Mouse (Mus musculus) thymus, adult 18-20 months (tissue): ENCODE results near the gene Olfr1440.

ENCODE experiments used
- DNase-seq, 2 experiments: peaks; one replicate each; pipeline ENCODE4 v3.0.0; 2022; ENCODE audit warnings: mixed read lengths in 2 of 2

Olfr1440 gene

GRCm38 (mm10) chr19:12386979-12387378, at the start of gene Olfr1440:
Gene Olfr1440 (plus strand): TSS chr19:12387279.
- DNase-seq = no peak

- DNase-seq = no peak
Measured at GRCm38 (mm10) chr19:12373004-12373403, 14.1 kb upstream of the Olfr1440 start.

DNA sequence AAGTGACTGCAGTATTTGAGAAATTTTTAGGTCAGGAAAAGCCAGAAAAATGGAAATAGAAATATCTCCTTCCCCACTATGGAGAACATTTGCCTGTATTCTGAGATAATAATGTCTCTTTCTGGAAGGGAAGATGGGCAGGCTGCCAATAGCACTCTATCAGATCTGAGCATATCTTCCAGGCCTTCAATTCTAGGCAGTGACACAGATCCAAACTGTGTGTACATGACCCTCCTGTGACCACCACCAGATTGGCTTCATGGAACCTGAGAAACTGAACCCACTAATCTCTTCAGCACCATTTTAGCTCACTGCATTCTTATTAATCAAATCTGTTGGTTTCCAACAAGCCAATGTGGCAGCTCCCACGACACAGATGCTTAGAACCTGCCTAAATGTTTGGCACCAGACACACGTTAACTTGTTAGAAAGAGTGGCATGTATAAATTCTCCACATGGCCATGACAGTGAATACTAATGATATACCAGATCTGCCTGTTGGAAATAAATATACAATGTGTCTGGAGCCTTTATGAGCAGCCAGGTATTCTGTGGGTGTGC, 12.5 kb upstream of the Olfr1440 start:
- DNase-seq = no peak

- no peak for DNase-seq
Measured at GRCm38 (mm10) chr19:12413737-12414136, 26.7 kb downstream of the Olfr1440 start.

DNA sequence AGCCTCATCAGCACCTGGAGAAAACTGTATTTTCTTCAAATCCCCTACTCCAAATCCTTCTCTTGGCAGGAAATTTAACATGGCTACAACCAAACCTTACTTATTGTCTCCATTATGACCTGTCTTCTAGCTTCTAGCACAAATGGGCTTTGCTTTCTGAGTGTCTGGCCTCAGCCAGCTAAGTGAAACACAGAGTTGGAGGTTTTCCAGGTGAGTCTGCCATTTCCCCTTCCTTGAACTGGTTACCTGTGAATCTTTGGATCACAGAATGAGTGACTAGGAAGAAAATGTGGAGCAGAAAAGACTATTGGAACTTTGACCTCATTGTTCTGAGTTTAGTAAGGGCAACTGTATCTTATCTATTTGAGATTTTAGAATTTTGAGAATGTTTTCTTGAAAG, 30.3 kb downstream of the Olfr1440 start, which contains the start of gene Olfr1441:
Gene Olfr1441, plus strand, starts transcription at position 73 of the 400 bp plus-strand sequence.
- no peak for DNase-seq

- DNase-seq = no peak
Measured at GRCm38 (mm10) chr19:12418312-12418711, 31.2 kb downstream of the Olfr1440 start.

GRCm38 (mm10) chr19:12420555-12420954, 33.5 kb downstream of the Olfr1440 start:
- no peak for DNase-seq

DNA sequence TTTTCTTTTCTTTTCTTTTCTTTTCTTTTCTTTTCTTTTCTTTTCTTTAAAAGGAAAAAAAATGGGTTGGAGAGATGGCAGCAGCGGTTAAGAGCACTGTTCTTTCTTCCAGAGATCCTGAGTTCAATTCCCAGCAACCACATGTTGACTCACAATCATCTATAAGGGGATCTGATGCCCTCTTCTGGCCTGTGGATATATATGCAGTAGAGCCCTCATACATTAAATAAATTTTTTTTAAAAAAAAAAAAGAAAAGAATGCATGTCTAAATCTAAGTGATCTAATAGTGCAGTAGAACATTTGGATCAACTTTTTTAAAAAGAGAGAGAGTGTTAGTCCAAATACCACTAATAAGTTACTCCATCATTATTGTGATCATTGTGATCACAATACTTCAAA, 34.6 kb downstream of the Olfr1440 start:
- DNase-seq = no peak

- DNase-seq = no peak
Measured at GRCm38 (mm10) chr19:12427101-12427500, 40.0 kb downstream of the Olfr1440 start.

GRCm38 (mm10) chr19:12427605-12428004, 40.5 kb downstream of the Olfr1440 start, which contains the start of gene Pfpl:
Gene Pfpl (plus strand): TSS chr19:12427905.
- no peak for DNase-seq

DNA sequence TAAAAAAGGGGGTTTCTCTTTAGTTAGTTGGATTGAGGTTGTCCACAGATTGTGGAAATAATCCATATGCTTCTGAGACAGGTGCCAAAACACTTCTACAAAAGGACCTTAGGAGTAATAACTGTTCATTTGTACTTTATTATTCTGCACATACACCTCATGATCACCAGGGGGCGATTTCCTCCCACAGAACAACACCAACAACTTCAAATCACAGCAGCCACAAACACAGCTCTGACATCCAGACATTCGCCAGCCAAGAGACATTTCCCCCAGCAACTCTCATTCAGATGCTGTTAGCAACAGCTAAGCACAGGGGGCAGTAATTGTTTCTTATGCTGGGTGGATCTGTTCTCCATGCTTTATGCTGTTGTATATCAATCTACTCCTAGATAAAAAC, 46.0 kb downstream of the Olfr1440 start:
- DNase-seq = no peak

- DNase-seq = no peak
Measured at GRCm38 (mm10) chr19:12435011-12435416, 47.9 kb downstream of the Olfr1440 start.

DNA sequence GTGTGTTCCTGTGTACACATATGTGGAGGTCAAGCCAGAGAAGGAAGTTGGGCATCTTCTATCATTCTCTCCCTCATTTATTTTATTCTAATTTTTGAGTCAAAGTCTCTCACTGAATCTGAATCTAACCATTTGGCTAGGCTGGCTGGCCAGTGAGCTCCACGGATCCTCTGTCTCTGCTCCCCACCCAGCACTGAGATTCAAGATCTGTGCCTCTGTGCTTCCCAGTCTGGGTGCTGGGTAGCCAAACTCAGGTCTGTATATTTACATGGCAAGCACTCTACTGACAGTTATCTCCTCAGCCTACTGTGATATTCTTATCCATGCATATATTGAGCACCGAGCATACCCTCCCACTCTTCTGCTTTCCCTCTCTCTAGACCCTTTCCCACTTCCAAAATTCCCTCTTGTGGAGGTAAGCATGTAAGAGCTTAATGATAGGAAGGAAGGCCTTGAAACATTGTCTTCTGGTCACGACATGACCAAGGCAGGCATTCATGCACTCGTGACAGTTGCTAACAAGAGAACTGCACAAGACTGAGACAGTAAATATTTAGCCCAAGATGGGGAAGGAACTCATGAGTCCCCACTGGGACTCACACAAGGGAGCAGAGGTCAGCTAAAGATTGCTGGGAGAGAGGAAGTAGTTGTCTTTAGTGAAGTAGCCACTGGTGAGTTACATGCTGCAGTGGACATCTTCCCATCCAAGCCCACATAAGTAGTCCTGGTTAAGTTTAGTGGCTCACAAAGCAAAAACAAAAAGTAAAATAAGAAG, 48.9 kb downstream of the Olfr1440 start:
- no peak for DNase-seq

DNA sequence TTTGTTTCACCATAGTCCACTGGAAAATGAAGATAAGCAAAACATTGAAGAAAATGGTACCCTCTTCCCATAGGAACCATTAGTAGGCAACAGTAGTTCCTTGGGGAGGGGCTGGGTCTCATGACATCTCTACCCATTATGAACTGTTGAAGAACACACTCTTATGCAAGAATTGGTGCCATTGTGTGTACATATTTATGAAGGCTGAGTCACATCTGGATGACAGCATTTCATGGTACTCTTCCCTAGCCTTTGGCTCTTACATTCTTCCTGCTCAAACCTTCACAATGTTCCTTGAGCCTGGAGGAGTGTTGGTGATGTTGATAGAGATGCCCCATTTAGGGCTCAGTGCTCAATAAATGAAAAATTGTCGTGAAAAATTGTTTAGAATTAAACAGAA, 52.5 kb downstream of the Olfr1440 start:
- DNase-seq = no peak

- no peak for DNase-seq
Measured at GRCm38 (mm10) chr19:12440103-12440725, 53.1 kb downstream of the Olfr1440 start.

DNA sequence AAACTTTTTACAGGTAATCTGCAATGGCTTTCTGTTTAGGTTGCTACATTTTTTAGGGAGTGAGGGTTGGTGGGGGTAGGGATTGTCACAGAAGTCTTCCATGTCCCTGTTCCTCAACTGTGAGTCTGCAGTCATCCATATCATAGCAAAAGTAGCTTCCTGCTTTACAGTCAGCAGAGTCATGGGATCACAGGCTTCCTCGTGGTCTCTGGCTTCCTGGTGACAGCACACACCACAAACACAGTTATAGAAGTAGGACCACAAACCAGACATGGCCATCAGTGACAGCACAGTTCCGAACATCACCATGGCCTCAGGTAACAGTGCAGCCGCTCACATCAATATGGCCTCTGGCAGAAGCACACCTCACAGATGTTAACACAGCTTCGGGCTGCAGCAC, 55.5 kb downstream of the Olfr1440 start:
- no peak for DNase-seq

GRCm38 (mm10) chr19:12445014-12445413, 57.9 kb downstream of the Olfr1440 start:
- DNase-seq = no peak
